Mouse (Mus musculus) heart, adult 10 weeks (tissue): ENCODE results near the gene Gprin2. TPM values are rescaled to one million over a fixed set of nuclear protein-coding genes. Genes with fewer than 3 reads are reported as not detected.

Source experiments
- polyA plus RNA-seq: library from polyadenylated mRNA; stranded (reverse); fragments of 350-450 nt; fragmentation: Illumina TruSeq; extraction: RNeasy Lipid Tissue Mini Kit (QIAGEN cat#74804); gene quantifications from one replicate; pipeline ENCODE4 v1.2.3, GENCODE M21; 2014; ENCODE audit warnings: low read depth, low replicate concordance

The Gprin2 gene
- 0.05 TPM for polyA plus RNA-seq

DNA sequence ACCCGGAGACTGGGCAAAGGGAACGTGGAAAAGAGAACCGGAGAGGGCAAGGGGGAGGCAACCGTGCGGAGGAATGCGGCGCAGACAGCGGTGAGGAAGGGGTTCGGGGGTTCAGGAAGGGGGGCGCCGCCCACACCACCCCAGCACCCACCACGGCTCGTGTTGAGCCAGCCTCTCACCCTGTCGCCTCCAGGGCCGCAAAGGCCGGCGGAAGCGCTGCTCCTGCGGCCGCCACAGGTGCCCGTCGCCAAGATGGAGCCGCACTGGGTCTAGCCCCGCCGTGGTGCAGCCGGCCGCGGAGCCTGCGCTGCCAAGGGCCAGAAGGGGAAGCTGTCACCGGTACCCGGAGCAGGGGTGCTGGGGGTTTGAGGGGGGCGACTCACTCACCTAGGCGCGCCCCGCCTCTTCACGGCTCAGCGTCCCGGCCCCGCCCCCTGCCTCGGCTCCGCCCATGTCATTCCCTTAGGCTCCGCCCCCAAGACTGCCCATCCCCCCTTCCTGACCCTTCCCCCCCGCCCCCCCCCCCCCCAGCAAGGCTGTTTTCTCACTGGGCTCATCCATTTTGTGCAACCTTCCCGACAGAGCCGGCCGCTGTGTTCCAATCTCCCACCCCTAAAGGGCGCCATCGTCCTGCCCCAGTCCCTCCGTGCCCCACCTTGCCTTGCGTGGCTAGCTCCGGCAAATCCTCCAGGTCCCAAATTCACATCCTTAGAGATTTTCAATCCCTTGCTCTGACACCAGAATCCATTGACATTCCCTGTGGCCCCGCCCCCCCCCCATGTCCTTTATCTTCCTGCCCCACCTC is at the start of gene Gprin2:
TSS of gene Gprin2 (minus strand) at position 423 of the 805 bp plus-strand sequence.

DNA sequence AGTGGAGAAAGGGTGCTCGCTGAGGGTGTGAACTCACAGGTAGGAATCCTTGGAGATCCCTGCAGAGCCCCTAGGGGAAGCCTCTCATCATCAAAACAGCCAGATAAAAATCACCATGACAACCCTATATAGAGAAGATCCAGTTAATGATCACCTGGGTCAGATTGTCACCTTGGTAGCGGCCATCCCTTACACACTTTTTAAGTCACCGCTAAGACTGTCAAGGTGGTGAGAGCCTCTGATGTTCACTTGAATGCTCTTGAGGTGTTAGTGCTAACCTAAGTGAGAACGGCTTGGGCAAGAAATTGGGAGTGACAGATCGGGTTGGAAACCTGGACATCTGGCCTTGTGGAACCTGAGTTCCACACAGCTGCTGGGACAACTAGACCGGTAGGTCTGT is 17.8 kb upstream of the Gprin2 start, which contains the start of gene Syt15:
TSS of gene Syt15 (plus strand) at position 301 of the 400 bp plus-strand sequence.

GRCm38 (mm10) chr14:34152342-34152741 is 49.1 kb downstream of the Gprin2 start, which contains the start of gene Npy4r:
Npy4r (minus strand) TSS chr14:34152489.

Other genes starting within 250 kb of the Gprin2 start
- gene Rbp3, start 247.7 kb downstream of the Gprin2 start, polyA plus RNA-seq = not detected
- gene Zfp488, start 222.9 kb downstream of the Gprin2 start, polyA plus RNA-seq = not detected
- not detected for gene Gm30083, start 186.5 kb downstream of the Gprin2 start, polyA plus RNA-seq
- not detected for gene Gm5460, start 184.9 kb downstream of the Gprin2 start, polyA plus RNA-seq
- gene Antxrl, start 148.9 kb downstream of the Gprin2 start, polyA plus RNA-seq = not detected
- 1.9 TPM for gene Anxa8, start 115.7 kb downstream of the Gprin2 start, polyA plus RNA-seq
- gene A630023A22Rik, start 98.9 kb downstream of the Gprin2 start, polyA plus RNA-seq = not detected
- 0.39 TPM for gene Npy4r, start 49.2 kb downstream of the Gprin2 start, polyA plus RNA-seq
- 0.63 TPM for gene Syt15, start 17.9 kb upstream of the Gprin2 start, polyA plus RNA-seq
- 7.2 TPM for gene Shld2, start 108.8 kb upstream of the Gprin2 start, polyA plus RNA-seq
- gene Glud1, start 109.1 kb upstream of the Gprin2 start, polyA plus RNA-seq = 110 TPM
- gene Fam25c, start 153.8 kb upstream of the Gprin2 start, polyA plus RNA-seq = not detected
- 21.1 TPM for gene Sncg, start 173.1 kb upstream of the Gprin2 start, polyA plus RNA-seq
- 23.2 TPM for gene Mmrn2, start 173.8 kb upstream of the Gprin2 start, polyA plus RNA-seq